Mouse (Mus musculus) CH12.LX (cell line): ENCODE results near the gene Raph1. TPM values are rescaled to one million over a fixed set of nuclear protein-coding genes. Genes with fewer than 3 reads are reported as not detected.

ENCODE experiments used
- DNase-seq: peaks from one replicate; pipeline ENCODE4 v3.0.0-alpha.2; 2013; ENCODE audit errors: extremely low read depth
- H3K27ac ChIP-seq: 2 replicates; pipeline ENCODE4 v1.5.1; 2012; ENCODE audit warnings: low read depth, mild to moderate bottlenecking, control low read depth, moderate library complexity; ENCODE audit not compliant: insufficient read depth
- H3K27me3 ChIP-seq: replicated peaks from 2 replicates; pipeline ENCODE3; 2012; ENCODE audit warnings: inconsistent platforms
- H3K36me3 ChIP-seq, 2 experiments: replicated peaks in 1 of 2; 2 replicates each; pipeline versions ENCODE3 to v1.6.1; 2012; ENCODE audit warnings: inconsistent platforms in 1 of 2, low read length in 1 of 2, mild to moderate bottlenecking in 1 of 2, mixed read lengths in 1 of 2, moderate library complexity in 1 of 2; ENCODE audit not compliant: control insufficient read depth in 1 of 2, insufficient read depth in 1 of 2
- H3K4me1 ChIP-seq, 2 experiments: 2 replicates each; pipeline ENCODE4 v1.6.1; 2012; ENCODE audit warnings: inconsistent platforms in 1 of 2, moderate library complexity in 1 of 2; ENCODE audit not compliant: insufficient read depth in 2 of 2, control insufficient read depth in 1 of 2
- H3K4me2 ChIP-seq: 2 replicates; pipeline ENCODE4 v1.6.1; 2012; ENCODE audit warnings: low read depth, mild to moderate bottlenecking, control low read depth; ENCODE audit not compliant: poor library complexity, insufficient read depth, severe bottlenecking
- H3K4me3 ChIP-seq, 3 experiments: fragments of 150-350 bp in 1 of 3; sonication (generic) in 1 of 3; replicated peaks in 1 of 3; 2 replicates each; pipeline versions ENCODE3 to v1.5.1; 2011 to 2012; ENCODE audit warnings: low read depth in 2 of 3, low read length in 2 of 3, mild to moderate bottlenecking in 2 of 3, moderate library complexity in 2 of 3, control low read depth in 1 of 3, improper control_type of control experiment in 1 of 3, inconsistent platforms in 1 of 3, mixed read lengths in 1 of 3; ENCODE audit not compliant: poor library complexity in 1 of 3
- H3K79me2 ChIP-seq: replicated peaks from 2 replicates; pipeline ENCODE4 v1.6.1; 2012; ENCODE audit warnings: mild to moderate bottlenecking, moderate library complexity; ENCODE audit not compliant: control insufficient read depth, poor library complexity, insufficient read depth, severe bottlenecking; ENCODE audit errors: extremely low read depth
- H3K9ac ChIP-seq: 2 replicates; pipeline ENCODE4 v1.6.1; 2012; ENCODE audit warnings: low read depth, mild to moderate bottlenecking, control low read depth, moderate library complexity; ENCODE audit not compliant: insufficient read depth
- H3K9me3 ChIP-seq: replicated peaks from 2 replicates; pipeline ENCODE3; 2012; ENCODE audit warnings: low read length, inconsistent platforms, mixed read lengths
- BHLHE40 ChIP-seq: IDR thresholded peaks from 2 replicates; pipeline ENCODE4 v1.6.1; 2011; ENCODE audit warnings: mild to moderate bottlenecking, low read depth, low read length, improper control_type of control experiment
- CHD2 ChIP-seq: IDR thresholded peaks from 2 replicates; pipeline ENCODE4 v1.6.1; 2011; ENCODE audit warnings: low read length, improper control_type of control experiment
- CTCF ChIP-seq, 2 experiments: IDR thresholded peaks in 1 of 2; conservative IDR thresholded peaks in 1 of 2; 2 replicates each; pipeline ENCODE4 v1.5.1; 2011 to 2012; ENCODE audit warnings: low read depth in 2 of 2, low read length in 2 of 2, improper control_type of control experiment in 1 of 2, inconsistent platforms in 1 of 2, mild to moderate bottlenecking in 1 of 2, moderate library complexity in 1 of 2
- ETS1 ChIP-seq: conservative IDR thresholded peaks from 2 replicates; pipeline ENCODE4 v1.6.1; 2012; ENCODE audit warnings: low read depth, mild to moderate bottlenecking, inconsistent platforms, low read length, improper control_type of control experiment, moderate library complexity
- GABPA ChIP-seq: IDR thresholded peaks from 2 replicates; pipeline ENCODE4 v1.6.1; 2012; ENCODE audit warnings: low read depth, low read length, improper control_type of control experiment, inconsistent platforms; ENCODE audit not compliant: insufficient replicate concordance
- IRF4 ChIP-seq: IDR thresholded peaks from 2 replicates; pipeline ENCODE4 v1.6.1; 2014; ENCODE audit warnings: low read depth, mild to moderate bottlenecking, inconsistent platforms, low read length, improper control_type of control experiment
- KAT2A ChIP-seq: IDR thresholded peaks from 2 replicates; pipeline ENCODE4 v1.6.1; 2012; ENCODE audit warnings: low read length, improper control_type of control experiment, inconsistent platforms; ENCODE audit not compliant: insufficient replicate concordance
- MAZ ChIP-seq: IDR thresholded peaks from 2 replicates; pipeline ENCODE4 v1.6.1; 2012; ENCODE audit warnings: low read depth, mild to moderate bottlenecking, inconsistent platforms, low read length, improper control_type of control experiment, moderate library complexity
- MXI1 ChIP-seq: IDR thresholded peaks from 2 replicates; pipeline ENCODE4 v1.6.1; 2011; ENCODE audit warnings: mild to moderate bottlenecking, low read depth, low read length, improper control_type of control experiment
- MYC ChIP-seq: IDR thresholded peaks from 2 replicates; pipeline ENCODE4 v1.6.1; 2011; ENCODE audit warnings: low read depth, mild to moderate bottlenecking, improper control_type of control experiment, low read length
- NELFE ChIP-seq: IDR thresholded peaks from 2 replicates; pipeline ENCODE4 v1.6.1; 2011; ENCODE audit warnings: low read depth, low read length, improper control_type of control experiment
- NRF1 ChIP-seq: IDR thresholded peaks from 2 replicates; pipeline ENCODE4 v1.6.1; 2014; ENCODE audit warnings: low read depth, mild to moderate bottlenecking, inconsistent platforms, low read length, improper control_type of control experiment, moderate library complexity
- PAX5 ChIP-seq: IDR thresholded peaks from 2 replicates; pipeline ENCODE4 v1.6.1; 2012; ENCODE audit warnings: low read length, inconsistent platforms, mixed read lengths
- POLR2A ChIP-seq: IDR thresholded peaks from 2 replicates; pipeline ENCODE4 v1.6.1; 2011; ENCODE audit warnings: low read depth, mild to moderate bottlenecking, improper control_type of control experiment, low read length
- POLR2AphosphoS2 ChIP-seq: IDR thresholded peaks from 2 replicates; pipeline ENCODE4 v1.6.1; 2011; ENCODE audit warnings: low read depth, low read length, improper control_type of control experiment
- RAD21 ChIP-seq: IDR thresholded peaks from 2 replicates; pipeline ENCODE4 v1.6.1; 2011; ENCODE audit warnings: low read depth, mild to moderate bottlenecking, low read length, improper control_type of control experiment, moderate library complexity
- SIN3A ChIP-seq: IDR thresholded peaks from 2 replicates; pipeline ENCODE4 v1.6.1; 2012; ENCODE audit warnings: low read length, improper control_type of control experiment, inconsistent platforms
- SMC3 ChIP-seq: IDR thresholded peaks from 2 replicates; pipeline ENCODE4 v1.6.1; 2011; ENCODE audit warnings: low read depth, low read length, improper control_type of control experiment
- TCF12 ChIP-seq: IDR thresholded peaks from 2 replicates; pipeline ENCODE4 v1.6.1; 2014; ENCODE audit warnings: low read depth, mild to moderate bottlenecking, inconsistent platforms, low read length, improper control_type of control experiment
- USF1 ChIP-seq: IDR thresholded peaks from 2 replicates; pipeline ENCODE4 v1.6.1; 2014; ENCODE audit warnings: low read depth, mild to moderate bottlenecking, inconsistent platforms, low read length, improper control_type of control experiment
- ZKSCAN1 ChIP-seq: IDR thresholded peaks from 2 replicates; pipeline ENCODE4 v1.6.1; 2012; ENCODE audit warnings: low read depth, inconsistent platforms, low read length, improper control_type of control experiment, borderline replicate concordance
- ZMIZ1 ChIP-seq: IDR thresholded peaks from 2 replicates; pipeline ENCODE4 v1.6.1; 2012; ENCODE audit warnings: low read depth, mild to moderate bottlenecking, inconsistent platforms, low read length, improper control_type of control experiment
- ZNF384 ChIP-seq: IDR thresholded peaks from 2 replicates; pipeline ENCODE4 v1.6.1; 2012; ENCODE audit warnings: low read depth, low read length, improper control_type of control experiment, inconsistent platforms
- dilution Hi-C: fragments of 300-500 bp; cut with MboI; formaldehyde crosslinking; loops from 2 replicates; pipeline ENCODE4 v1.14.3; 2020; ENCODE audit warnings: low sequenced_read_pairs; ENCODE audit not compliant: extremely low pct_unique_long_range_greater_than_20kb, extremely low pct_ligation_motif_present
- in situ Hi-C: fragments of 300-500 bp; cut with MboI; formaldehyde crosslinking; loops from 3 replicates; pipeline ENCODE4 v1.14.3; 2019; ENCODE audit warnings: low sequenced_read_pairs, low pct_ligation_motif_present, low pct_unique_long_range_greater_than_20kb, mixed read lengths
- polyA plus RNA-seq: library from polyadenylated mRNA; unstranded; fragments of >175 nt; gene quantifications from 2 replicates; pipeline ENCODE4 v1.2.1, GENCODE M21; 2012; ENCODE audit warnings: low read depth; ENCODE audit not compliant: insufficient read length
- total RNA-seq, 2 experiments: library from RNA; depleted of rRNA; stranded (reverse); fragments of 300-350 nt in 1 of 2; fragments of >200 nt in 1 of 2; gene quantifications; 2 replicates each; pipeline ENCODE4 v1.2.3; 2012 to 2014

Raph1 gene
- total and polyA plus RNA-seq, 3 experiments: 3.7 to 7.6 (median 5.7) TPM

DNA sequence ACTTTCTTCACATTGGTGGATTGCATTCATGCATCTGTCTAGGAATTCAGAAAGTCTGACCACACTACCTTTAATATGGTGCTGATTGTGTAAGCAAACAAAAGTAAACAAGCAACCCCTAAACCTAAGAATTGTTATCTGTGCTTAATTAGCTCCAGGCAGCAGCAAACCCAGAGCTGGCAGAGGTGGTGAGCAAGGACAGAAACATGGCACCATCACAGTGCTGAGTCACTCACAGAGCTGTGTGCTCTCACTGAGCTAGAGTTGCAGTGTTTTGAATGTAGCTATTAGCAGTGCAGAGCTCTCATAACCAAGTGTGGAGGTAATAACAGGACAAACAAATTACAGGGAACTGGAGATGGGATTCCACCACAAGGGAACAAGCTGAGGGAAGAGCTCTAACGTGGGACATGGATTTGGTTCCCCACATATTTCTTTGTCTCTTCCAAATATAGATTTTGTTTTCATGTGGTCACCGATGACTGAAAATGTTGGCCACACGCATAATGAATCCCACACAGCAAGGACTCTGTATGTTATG is 37.6 kb upstream of the Raph1 start:
- Histone ChIP-seq H3K9ac (no peak overlapping the region), H3K4me2 (no peak overlapping the region), H3K27me3 (no peaks in the 10 kb centered on the region), H3K4me3 (no peak overlapping the region), H3K36me3 (no peaks in the 10 kb centered on the region), H3K4me1 (peaks cover 0 to 2% of the 10 kb centered on the region in 2 experiments; a peak in 1 of 4 replicates), H3K27ac (no peak overlapping the region), H3K79me2 (no peaks in the 10 kb centered on the region), H3K9me3 (peaks cover 3% of the 10 kb centered on the region)
- no peak for DNase-seq
- in situ Hi-C loops (no loop called here), dilution Hi-C loops (no loop called here)
- no peak for TF ChIP-seq SIN3A
- TF ChIP-seq MXI1: no peak
- no peak for TF ChIP-seq POLR2AphosphoS2
- TF ChIP-seq MYC: no peak
- TF ChIP-seq CHD2: no peak
- TF ChIP-seq USF1: no peak
- no peak for TF ChIP-seq PAX5
- TF ChIP-seq NELFE: no peak
- TF ChIP-seq IRF4: no peak
- no peak for TF ChIP-seq TCF12
- TF ChIP-seq NRF1: no peak
- TF ChIP-seq ZNF384: no peak
- TF ChIP-seq MAZ: no peak
- no peak for TF ChIP-seq ETS1
- no peak for TF ChIP-seq ZMIZ1
- TF ChIP-seq RAD21: no peak
- no peak for TF ChIP-seq SMC3

DNA sequence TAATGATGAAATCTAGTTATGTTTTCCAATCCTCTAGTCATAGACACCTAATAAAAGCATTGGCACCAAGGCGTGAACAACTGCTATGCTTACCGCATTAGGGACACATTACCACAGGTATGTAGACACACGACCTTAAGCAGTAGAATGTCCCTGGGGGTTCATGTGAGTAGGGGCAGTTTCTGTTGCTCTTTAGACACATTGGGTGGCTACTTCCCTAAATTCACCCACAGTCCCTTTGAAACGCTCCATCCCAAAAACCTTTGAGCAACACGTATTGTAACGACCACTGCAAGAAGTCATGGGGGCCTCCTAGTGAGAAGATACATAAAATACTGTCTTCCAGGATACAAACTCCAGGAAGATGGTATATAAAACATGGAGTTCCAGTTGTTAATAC is 33.8 kb upstream of the Raph1 start:
- Histone ChIP-seq H3K27ac (no peak overlapping the region), H3K4me2 (no peak overlapping the region), H3K79me2 (no peaks in the 10 kb centered on the region), H3K27me3 (no peaks in the 10 kb centered on the region), H3K9me3 (peaks cover 4% of the 10 kb centered on the region), H3K4me1 (peaks cover 0 to 2% of the 10 kb centered on the region in 2 experiments; a peak in 1 of 4 replicates), H3K9ac (no peak overlapping the region), H3K36me3 (no peaks in the 10 kb centered on the region), H3K4me3 (no peak overlapping the region)
- DNase-seq: no peak
- dilution Hi-C loops: no loop called here
- TF ChIP-seq CTCF (conservative IDR thresholded peaks at IDR 0.05 in 1 of 2, IDR thresholded peaks at IDR 0.05 in 1 of 2; ENCODE audit: low read depth in 2 of 2, low read length in 2 of 2) (no peak), POLR2A (no peak), ETS1 (no peak), ZKSCAN1 (no peak), GABPA (no peak), BHLHE40 (no peak), NRF1 (no peak), SIN3A (no peak), KAT2A (no peak)
- in situ Hi-C loops: no loop called here
